Mouse (Mus musculus) cortical plate, adult 2 months (tissue): Measurements from ENCODE around the gene Ccdc39.

ENCODE experiments used
- CTCF ChIP-seq: fragments of 200-500 bp; IDR thresholded peaks from 2 replicates; pipeline ENCODE4 v1.5.1; 2011; ENCODE audit warnings: mild to moderate bottlenecking, control low read depth, low read length; ENCODE audit not compliant: insufficient read depth; ENCODE audit errors: extremely low read depth
- POLR2A ChIP-seq: fragments of 200-500 bp; IDR thresholded peaks from 2 replicates; pipeline ENCODE4 v1.6.1; 2011; ENCODE audit warnings: mild to moderate bottlenecking, low read length, control low read depth; ENCODE audit not compliant: insufficient read depth; ENCODE audit errors: extremely low read depth

DNA sequence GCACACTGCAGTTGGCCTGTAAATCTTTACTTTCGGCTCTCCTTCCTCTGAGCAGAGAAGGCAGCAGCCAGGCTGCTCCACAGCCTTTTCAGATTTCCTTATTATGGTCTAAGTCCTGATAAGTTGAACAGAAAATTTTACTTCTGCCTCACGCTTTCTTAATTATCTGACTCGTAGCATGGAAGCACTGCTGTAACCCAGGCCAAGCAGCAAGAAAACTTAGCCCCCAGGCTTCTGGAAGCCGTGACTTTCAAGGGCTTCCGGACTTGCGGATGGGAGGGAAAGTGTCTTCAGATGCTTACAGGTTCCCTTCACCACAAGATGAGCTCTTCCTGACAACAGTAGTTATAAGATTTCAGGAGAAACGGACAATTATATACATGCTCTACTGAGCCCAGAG lies 29.7 kb upstream of the Ccdc39 start:
- TF ChIP-seq CTCF, result no peak
- TF ChIP-seq POLR2A, result no peak
